Mouse (Mus musculus) erythroblast, embryonic 14.5 days (primary cell): ENCODE measurements around the gene Gm4969.

ENCODE experiments used
- GATA1 ChIP-seq: IDR thresholded peaks from 2 replicates; pipeline ENCODE4 v1.6.1; 2012; ENCODE audit warnings: low read length, inconsistent platforms, mixed read lengths
- TAL1 ChIP-seq: IDR thresholded peaks from 3 replicates; pipeline ENCODE4 v1.6.1; 2012; ENCODE audit warnings: low read length, inconsistent platforms, mixed read lengths

GRCm38 (mm10) chr7:19054047-19054776 is 64.0 kb downstream of the Gm4969 start, which contains the start of gene Rsph6a:
- TF ChIP-seq TAL1, result no peak
- TF ChIP-seq GATA1, result no peak
